Mouse (Mus musculus) G1E (cell line): Measurements from ENCODE around the gene Uqcr10.

ENCODE experiments used
- CTCF ChIP-seq: IDR thresholded peaks from 2 replicates; pipeline ENCODE4 v1.5.1; 2012; ENCODE audit warnings: low read depth, low read length, inconsistent platforms, mixed read lengths
- GATA1 ChIP-seq: IDR thresholded peaks from 2 replicates; pipeline ENCODE4 v1.6.1; 2012; ENCODE audit warnings: borderline replicate concordance, low read length, inconsistent platforms, mixed read lengths
- TAL1 ChIP-seq: conservative IDR thresholded peaks from 2 replicates; pipeline ENCODE4 v1.6.1; 2012; ENCODE audit warnings: low read depth, low read length, inconsistent platforms, mixed read lengths

GRCm38 (mm10) chr11:4716530-4717236 lies 12.5 kb upstream of the Uqcr10 start:
- no peak for TF ChIP-seq CTCF
- no peak for TF ChIP-seq TAL1
- no peak for TF ChIP-seq GATA1
